Mouse (Mus musculus): Measurements from ENCODE around the gene St7.

- no peak for TF ChIP-seq POLR2A (IDR thresholded peaks at IDR 0.05; ENCODE audit: low read depth, low read length)
- no peak for TF ChIP-seq CTCF (IDR thresholded peaks at IDR 0.05; ENCODE audit: borderline replicate concordance, insufficient read depth, low read length)
Measured at GRCm38 (mm10) chr6:17931835-17932234, 239.1 kb downstream of the St7 start.

All from embryonic fibroblast, embryonic 13.5 days (primary cell).